ENCODE assay signal across 29 mouse cellular contexts in the genomic region with DNA sequence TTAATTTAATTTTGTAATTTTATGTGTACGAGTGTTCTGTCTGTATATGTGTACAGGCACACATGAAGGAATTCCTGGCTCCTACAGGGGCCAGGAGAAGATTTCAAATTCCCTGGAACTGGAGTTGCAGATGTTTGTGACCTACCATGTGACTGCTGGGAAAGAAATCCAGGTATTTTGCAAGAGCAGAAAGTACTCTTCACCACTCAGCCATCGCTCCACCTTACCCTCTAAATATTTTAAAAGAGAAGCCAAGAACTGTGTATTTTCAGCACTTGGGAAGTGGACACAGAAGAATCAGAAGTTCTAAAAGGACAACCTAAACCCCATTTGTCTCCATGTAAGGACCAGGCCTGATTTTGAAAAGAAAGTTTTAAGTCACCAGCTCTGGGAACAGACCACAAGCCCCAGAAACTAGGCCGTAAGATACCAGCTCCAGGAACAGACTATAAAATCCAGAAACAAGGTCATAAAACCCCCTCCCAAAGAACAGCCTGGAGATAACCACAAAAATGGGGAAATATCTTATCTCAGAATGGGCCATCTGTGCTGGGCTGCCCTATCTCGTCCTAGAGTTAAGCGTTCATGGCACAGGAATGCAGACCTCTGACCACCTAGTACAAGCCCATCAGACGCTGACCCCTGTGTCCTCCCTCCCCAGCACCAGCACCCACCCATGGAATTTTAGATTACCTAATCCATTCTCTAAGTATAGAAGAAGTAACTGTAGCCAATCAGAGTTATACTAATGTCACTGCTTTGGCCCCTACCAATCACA.
A peak's percentile ranks its signal among the peaks of the same experiment; 100 is the strongest.
DNase-seq lines count a peak whose midpoint lies in the region; ATAC-seq and TF ChIP-seq lines count a peak whose summit lies in the region.
"Had no signal": no experiment of that assay in that cellular context is flagged by ENCODE, and none has a peak within 500 bp of the region (broad histone marks: within the 10 kb centered on the region; RNA-seq: fewer than 3 reads in every experiment).

No protein-coding gene starts in this region.

- H3K4me3 ChIP-seq in heart, embryonic 12.5 days, result no peak overlapping the region
- no peak overlapping the region for H3K4me3 ChIP-seq in intestine, embryonic 14.5 days (ENCODE audit: low read depth, low read length)
- no peak overlapping the region for H3K4me3 ChIP-seq in intestine, postnatal 0 days (ENCODE audit: low read depth, low read length)
- H3K4me3 ChIP-seq in myocyte, result no peak overlapping the region
- H3K4me3 ChIP-seq in hindbrain, embryonic 12.5 days, result no peak overlapping the region
- H3K4me3 ChIP-seq: embryonic facial prominence, embryonic 10.5 days; embryonic facial prominence, embryonic 15.5 days; forebrain, embryonic 12.5 days; heart, embryonic 10.5 days; hindbrain, embryonic 15.5 days; limb, embryonic 13.5 days; neural tube, embryonic 12.5 days had no signal

- no peaks in the 10 kb centered on the region for H3K9me3 ChIP-seq in heart, embryonic 12.5 days (replicated peaks)
- no peaks in the 10 kb centered on the region for H3K9me3 ChIP-seq in intestine, embryonic 14.5 days (ENCODE audit: control insufficient read depth, low read length)
- H3K9me3 ChIP-seq in intestine, postnatal 0 days (ENCODE audit: control insufficient read depth), result no peaks in the 10 kb centered on the region
- H3K9me3 ChIP-seq in hindbrain, embryonic 12.5 days (replicated peaks), result no peaks in the 10 kb centered on the region
- H3K9me3 ChIP-seq: embryonic facial prominence, embryonic 10.5 days; embryonic facial prominence, embryonic 15.5 days; forebrain, embryonic 12.5 days; heart, embryonic 10.5 days; hindbrain, embryonic 15.5 days; limb, embryonic 13.5 days; neural tube, embryonic 12.5 days had no signal

- H3K9ac ChIP-seq in heart, embryonic 12.5 days, result no peak overlapping the region
- no peak overlapping the region for H3K9ac ChIP-seq in intestine, embryonic 14.5 days (ENCODE audit: low read length)
- no peak overlapping the region for H3K9ac ChIP-seq in intestine, postnatal 0 days (ENCODE audit: low read depth, low read length)
- H3K9ac ChIP-seq in hindbrain, embryonic 12.5 days, result no peak overlapping the region
- H3K9ac ChIP-seq: embryonic facial prominence, embryonic 15.5 days; forebrain, embryonic 12.5 days; forebrain, postnatal 0 days; hindbrain, embryonic 15.5 days; limb, embryonic 13.5 days; neural tube, embryonic 12.5 days had no signal

- peaks cover 24% of the 10 kb centered on the region for H3K4me1 ChIP-seq in heart, embryonic 12.5 days (replicated peaks)
- no peaks in the 10 kb centered on the region for H3K4me1 ChIP-seq in intestine, embryonic 14.5 days (replicated peaks; ENCODE audit: control insufficient read depth, insufficient read depth, low read length)
- no peaks in the 10 kb centered on the region for H3K4me1 ChIP-seq in intestine, postnatal 0 days (replicated peaks; ENCODE audit: control insufficient read depth, insufficient read depth, low read length)
- no peaks in the 10 kb centered on the region for H3K4me1 ChIP-seq in hindbrain, embryonic 12.5 days
- H3K4me1 ChIP-seq: hindbrain, embryonic 15.5 days; neural tube, embryonic 12.5 days had no signal

- H3K4me2 ChIP-seq in heart, embryonic 12.5 days, result no peak overlapping the region
- H3K4me2 ChIP-seq in intestine, embryonic 14.5 days (ENCODE audit: low read length), result no peak overlapping the region
- H3K4me2 ChIP-seq in intestine, postnatal 0 days (replicated peaks; ENCODE audit: low read depth), result no peak overlapping the region
- H3K4me2 ChIP-seq in myocyte (ENCODE audit: low read depth), result peak overlapping the region; percentile 14
- no peak overlapping the region for H3K4me2 ChIP-seq in hindbrain, embryonic 12.5 days (replicated peaks)
- H3K4me2 ChIP-seq: embryonic facial prominence, embryonic 15.5 days; forebrain, embryonic 12.5 days; hindbrain, embryonic 15.5 days; limb, embryonic 13.5 days; liver, embryonic 11.5 days; midbrain, embryonic 11.5 days; neural tube, embryonic 12.5 days had no signal

- no peaks in the 10 kb centered on the region for H3K79me2 ChIP-seq in myocyte (ENCODE audit: control insufficient read depth, insufficient read depth)

- H3K27ac ChIP-seq in heart, embryonic 12.5 days (ENCODE audit: poor library complexity, severe bottlenecking), result peak overlapping the region; percentile 52; the same call in 1 of the 2 replicates
- H3K27ac ChIP-seq in intestine, embryonic 14.5 days (ENCODE audit: low read depth), result no peak overlapping the region
- no peak overlapping the region for H3K27ac ChIP-seq in intestine, postnatal 0 days (ENCODE audit: low read depth, low read length)
- no peak overlapping the region for H3K27ac ChIP-seq in hindbrain, embryonic 12.5 days
- H3K27ac ChIP-seq: embryonic facial prominence, embryonic 10.5 days; embryonic facial prominence, embryonic 15.5 days; forebrain, embryonic 12.5 days; heart, embryonic 10.5 days; hindbrain, embryonic 15.5 days; kidney, postnatal 0 days; limb, embryonic 13.5 days; neural tube, embryonic 12.5 days; stomach, postnatal 0 days had no signal

- no peaks in the 10 kb centered on the region for H3K27me3 ChIP-seq in heart, embryonic 12.5 days (replicated peaks)
- no peaks in the 10 kb centered on the region for H3K27me3 ChIP-seq in intestine, embryonic 14.5 days (replicated peaks; ENCODE audit: control insufficient read depth, insufficient read depth, low read length)
- no peaks in the 10 kb centered on the region for H3K27me3 ChIP-seq in intestine, postnatal 0 days (replicated peaks; ENCODE audit: control insufficient read depth, insufficient read depth, low read length)
- no peaks in the 10 kb centered on the region for H3K27me3 ChIP-seq in myocyte (ENCODE audit: control insufficient read depth, insufficient read depth, insufficient read length)
- H3K27me3 ChIP-seq in hindbrain, embryonic 12.5 days, result no peaks in the 10 kb centered on the region
- H3K27me3 ChIP-seq: embryonic facial prominence, embryonic 15.5 days; forebrain, embryonic 12.5 days; hindbrain, embryonic 15.5 days; limb, embryonic 13.5 days; neural tube, embryonic 12.5 days had no signal

- no peak for TF ChIP-seq CTCF in intestine, postnatal 0 days (IDR thresholded peaks at IDR 0.05; ENCODE audit: low read depth)

- DNase-seq in heart, postnatal 4 days, result no peak
- no peak for DNase-seq in intestine, embryonic 14.5 days (ENCODE audit: low spot score)
- DNase-seq in 416B (ENCODE audit: low read depth), result peak; percentile 54
- DNase-seq: adrenal gland, postnatal 25 days; cerebellum, adult 2 months; cerebellum, postnatal 14 days; forebrain, postnatal 0 days; gastrocnemius, postnatal 10 days; kidney, adult 2 months; kidney, postnatal 4 days; right cerebral cortex, postnatal 4 days; thymus, postnatal 4 days had no signal

- H3K36me3 ChIP-seq in heart, embryonic 12.5 days, result no peaks in the 10 kb centered on the region
- H3K36me3 ChIP-seq in intestine, embryonic 14.5 days (ENCODE audit: control insufficient read depth, insufficient read depth, low read length), result no peaks in the 10 kb centered on the region
- no peaks in the 10 kb centered on the region for H3K36me3 ChIP-seq in intestine, postnatal 0 days (ENCODE audit: control insufficient read depth, insufficient read depth)
- H3K36me3 ChIP-seq in myocyte (ENCODE audit: control insufficient read depth, insufficient read depth), result no peaks in the 10 kb centered on the region
- no peaks in the 10 kb centered on the region for H3K36me3 ChIP-seq in hindbrain, embryonic 12.5 days
- H3K36me3 ChIP-seq: embryonic facial prominence, embryonic 10.5 days; embryonic facial prominence, embryonic 15.5 days; forebrain, embryonic 12.5 days; heart, embryonic 10.5 days; hindbrain, embryonic 15.5 days; limb, embryonic 13.5 days; neural tube, embryonic 12.5 days had no signal

- TF ChIP-seq POLR2A in myocyte (IDR thresholded peaks at IDR 0.05; ENCODE audit: insufficient read length, low read depth), result no peak

- 35% methylated on average over 6 of the region's 6 CpGs for WGBS in heart, embryonic 12.5 days
- WGBS in intestine, embryonic 14.5 days, result 54% methylated on average over 6 of the region's 6 CpGs
- 50% methylated on average over 6 of the region's 6 CpGs for WGBS in intestine, postnatal 0 days
- WGBS in hindbrain, embryonic 12.5 days, result 97% methylated on average over 6 of the region's 6 CpGs

- no peak for ATAC-seq in heart, embryonic 12.5 days (ENCODE audit: insufficient number of reproducible peaks, low FRiP score)
- ATAC-seq in intestine, embryonic 14.5 days (replicated peaks; ENCODE audit: low FRiP score, low TSS enrichment, low read depth), result 0 out of 2 replicates have a peak, but pooled peaks have one; percentile 43
- ATAC-seq in intestine, postnatal 0 days, result no peak
- ATAC-seq in hindbrain, embryonic 12.5 days (ENCODE audit: low FRiP score), result no peak
- ATAC-seq: forebrain, postnatal 0 days; inflammation-experienced regulatory T-cells, adult 6 months; midbrain, embryonic 16.5 days had no signal

- H3ac ChIP-seq in myocyte (ENCODE audit: control insufficient read depth, insufficient read length), result no peak overlapping the region

TF ChIP-seq in myocyte, 11 proteins besides CTCF, POLR2A, EP300 and RAD21:
- TF ChIP-seq MYOD1 (IDR thresholded peaks at IDR 0.05; ENCODE audit: control insufficient read depth in 1 of 3, insufficient read length in 2 of 3, low read depth in 2 of 3) (peak in 2 of 3 experiments; percentile 44 to 47), TCF3 (IDR thresholded peaks at IDR 0.05; ENCODE audit: insufficient read length, low read depth) (no peak), MYOG (IDR thresholded peaks at IDR 0.05; ENCODE audit: control insufficient read depth in 1 of 3, insufficient read depth in 1 of 3, insufficient read length in 2 of 3, low read depth in 2 of 3) (peak in 2 of 3 experiments; percentile 40 to 79)
